Mouse (Mus musculus): ENCODE results near the gene Polr1a. TPM values are rescaled to one million over a fixed set of nuclear protein-coding genes. Genes with fewer than 3 reads are reported as not detected.

Gene Polr1a
- 18.9 and 23.1 TPM in 2 replicates for polyA plus RNA-seq (2015; fragmentation: Nextera tagmentation; extraction: Ambion mirVana)

- no peaks in the 10 kb centered on the region for H3K27me3 ChIP-seq (replicated peaks)
- H3K4me2 ChIP-seq, result peak within 1 kb of the TSS; percentile 63
- H3K36me3 ChIP-seq, result peaks cover 19% of the 10 kb centered on the region
- H3K4me1 ChIP-seq, result peaks cover 29% of the 10 kb centered on the region
- peak within 1 kb of the TSS; percentile 91 for H3K4me3 ChIP-seq (replicated peaks)
- H3K27ac ChIP-seq (replicated peaks), result peak within 1 kb of the TSS; percentile 80
- under 1% methylated on average over 58 of the region's 58 CpGs for WGBS
- peak; percentile 95 for ATAC-seq (ENCODE audit: low FRiP score)
- H3K9ac ChIP-seq (replicated peaks), result peak within 1 kb of the TSS; percentile 60
- no peaks in the 10 kb centered on the region for H3K9me3 ChIP-seq (replicated peaks)
These were observed at the start of gene Polr1a, which contains the start of gene Ptcd3 for GRCm38 (mm10) chr6:71908481-71909381. Gene Polr1a, plus strand, starts transcription at chr6:71909053. Gene Ptcd3, minus strand, starts transcription at chr6:71908750.

GRCm38 (mm10) chr6:71867751-71868150 lies 41.1 kb upstream of the Polr1a start:
- Histone ChIP-seq H3K36me3 (peaks cover 78% of the 10 kb centered on the region), H3K4me1 (no peaks in the 10 kb centered on the region), H3K4me3 (replicated peaks) (no peak overlapping the region), H3K9me3 (replicated peaks) (no peaks in the 10 kb centered on the region), H3K27me3 (replicated peaks) (no peaks in the 10 kb centered on the region), H3K9ac (replicated peaks) (no peak overlapping the region), H3K4me2 (no peak overlapping the region), H3K27ac (replicated peaks) (no peak overlapping the region)
- no peak for ATAC-seq (ENCODE audit: low FRiP score)
- 85% methylated on average over 2 of the region's 2 CpGs for WGBS

GRCm38 (mm10) chr6:71868809-71869208 lies 40.0 kb upstream of the Polr1a start:
- WGBS, result 100% methylated on average over 1 of the region's 1 CpGs
- no peak overlapping the region for H3K4me3 ChIP-seq (replicated peaks)
- no peak for ATAC-seq (ENCODE audit: low FRiP score)
- H3K9me3 ChIP-seq (replicated peaks), result no peaks in the 10 kb centered on the region
- no peaks in the 10 kb centered on the region for H3K4me1 ChIP-seq
- H3K27ac ChIP-seq (replicated peaks), result no peak overlapping the region
- H3K9ac ChIP-seq (replicated peaks), result no peak overlapping the region
- peaks cover 76% of the 10 kb centered on the region for H3K36me3 ChIP-seq
- no peaks in the 10 kb centered on the region for H3K27me3 ChIP-seq (replicated peaks)
- H3K4me2 ChIP-seq, result no peak overlapping the region

GRCm38 (mm10) chr6:71871396-71871795 lies 37.5 kb upstream of the Polr1a start:
- 96% methylated on average over 9 of the region's 9 CpGs for WGBS

GRCm38 (mm10) chr6:71877965-71878760 lies 30.7 kb upstream of the Polr1a start:
- H3K27me3 ChIP-seq (replicated peaks), result no peaks in the 10 kb centered on the region
- H3K36me3 ChIP-seq, result peaks cover 79% of the 10 kb centered on the region
- ATAC-seq (ENCODE audit: low FRiP score), result no peak
- H3K4me2 ChIP-seq, result no peak overlapping the region
- H3K9me3 ChIP-seq (replicated peaks), result no peaks in the 10 kb centered on the region
- no peak overlapping the region for H3K4me3 ChIP-seq (replicated peaks)
- H3K4me1 ChIP-seq, result no peaks in the 10 kb centered on the region
- no peak overlapping the region for H3K9ac ChIP-seq (replicated peaks)
- no peak overlapping the region for H3K27ac ChIP-seq (replicated peaks)
- 91% methylated on average over 3 of the region's 3 CpGs for whole genome bisulfite sequencing

More at GRCm38 (mm10) chr6:71871396-71871795, 37.5 kb upstream of the Polr1a start:
- Histone ChIP-seq H3K4me1 (no peaks in the 10 kb centered on the region), H3K9me3 (replicated peaks) (no peaks in the 10 kb centered on the region), H3K4me3 (replicated peaks) (no peak overlapping the region), H3K27ac (replicated peaks) (no peak overlapping the region), H3K9ac (replicated peaks) (no peak overlapping the region), H3K4me2 (no peak overlapping the region), H3K27me3 (replicated peaks) (no peaks in the 10 kb centered on the region), H3K36me3 (peaks cover 84% of the 10 kb centered on the region)
- ATAC-seq (ENCODE audit: low FRiP score), result no peak

GRCm38 (mm10) chr6:71893263-71893662 lies 15.6 kb upstream of the Polr1a start:
- WGBS, result 95% methylated on average over 4 of the region's 4 CpGs
- no peak overlapping the region for H3K27ac ChIP-seq (replicated peaks)

GRCm38 (mm10) chr6:71907702-71908235 lies 1.1 kb upstream of the Polr1a start:
- Histone ChIP-seq H3K4me1 (peaks cover 29% of the 10 kb centered on the region), H3K4me2 (peak overlapping the region; percentile 63), H3K9me3 (replicated peaks) (no peaks in the 10 kb centered on the region), H3K27me3 (replicated peaks) (no peaks in the 10 kb centered on the region), H3K9ac (replicated peaks) (peak overlapping the region; percentile 60), H3K27ac (replicated peaks) (no peak overlapping the region), H3K4me3 (replicated peaks) (peak overlapping the region; percentile 91), H3K36me3 (peaks cover 24% of the 10 kb centered on the region)
- ATAC-seq (ENCODE audit: low FRiP score), result no peak
- WGBS, result 5% methylated on average over 4 of the region's 4 CpGs

More at GRCm38 (mm10) chr6:71893263-71893662, 15.6 kb upstream of the Polr1a start:
- Histone ChIP-seq H3K4me3 (replicated peaks) (no peak overlapping the region), H3K4me2 (no peak overlapping the region), H3K4me1 (no peaks in the 10 kb centered on the region), H3K36me3 (peaks cover 88% of the 10 kb centered on the region), H3K9me3 (replicated peaks) (no peaks in the 10 kb centered on the region), H3K27me3 (replicated peaks) (no peaks in the 10 kb centered on the region), H3K9ac (replicated peaks) (no peak overlapping the region)
- ATAC-seq (ENCODE audit: low FRiP score), result no peak

- H3K27ac ChIP-seq (replicated peaks), result peak overlapping the region; percentile 80
- no peaks in the 10 kb centered on the region for H3K27me3 ChIP-seq (replicated peaks)
- peak overlapping the region; percentile 63 for H3K4me2 ChIP-seq
- peak; percentile 21 for ATAC-seq (ENCODE audit: low FRiP score)
- 26% methylated on average over 10 of the region's 10 CpGs for WGBS
- H3K4me3 ChIP-seq (replicated peaks), result peak overlapping the region; percentile 91
- H3K9me3 ChIP-seq (replicated peaks), result no peaks in the 10 kb centered on the region
- peaks cover 29% of the 10 kb centered on the region for H3K4me1 ChIP-seq
- peak overlapping the region; percentile 21; the same call in 1 of the 2 replicates for H3K9ac ChIP-seq (replicated peaks)
- H3K36me3 ChIP-seq, result peaks cover 17% of the 10 kb centered on the region
These were observed 531 bp downstream of the Polr1a start for GRCm38 (mm10) chr6:71909384-71909783.

GRCm38 (mm10) chr6:71909840-71910239 lies 987 bp downstream of the Polr1a start:
- peak overlapping the region; percentile 91 for H3K4me3 ChIP-seq (replicated peaks)
- H3K36me3 ChIP-seq, result peaks cover 15% of the 10 kb centered on the region
- H3K9me3 ChIP-seq (replicated peaks), result no peaks in the 10 kb centered on the region
- no peak overlapping the region for H3K27ac ChIP-seq (replicated peaks)
- no peak for ATAC-seq (ENCODE audit: low FRiP score)
- H3K4me1 ChIP-seq, result peaks cover 29% of the 10 kb centered on the region
- no peak overlapping the region for H3K9ac ChIP-seq (replicated peaks)
- no peaks in the 10 kb centered on the region for H3K27me3 ChIP-seq (replicated peaks)
- WGBS, result 84% methylated on average over 6 of the region's 6 CpGs
- H3K4me2 ChIP-seq, result peak overlapping the region; percentile 63

GRCm38 (mm10) chr6:71911686-71912450 lies 3.0 kb downstream of the Polr1a start:
- Histone ChIP-seq H3K4me2 (no peak overlapping the region), H3K4me1 (peaks cover 27% of the 10 kb centered on the region), H3K9ac (replicated peaks) (no peak overlapping the region), H3K27me3 (replicated peaks) (no peaks in the 10 kb centered on the region), H3K9me3 (replicated peaks) (no peaks in the 10 kb centered on the region), H3K36me3 (peaks cover 24% of the 10 kb centered on the region), H3K27ac (replicated peaks) (no peak overlapping the region), H3K4me3 (replicated peaks) (no peak overlapping the region)
- ATAC-seq (ENCODE audit: low FRiP score), result no peak
- 91% methylated on average over 5 of the region's 5 CpGs for WGBS

- Histone ChIP-seq H3K4me2 (no peak overlapping the region), H3K27ac (replicated peaks) (no peak overlapping the region), H3K9me3 (replicated peaks) (no peaks in the 10 kb centered on the region), H3K9ac (replicated peaks) (no peak overlapping the region), H3K4me1 (no peaks in the 10 kb centered on the region), H3K4me3 (replicated peaks) (no peak overlapping the region), H3K36me3 (peaks cover 92% of the 10 kb centered on the region), H3K27me3 (replicated peaks) (no peaks in the 10 kb centered on the region)
- WGBS, result 98% methylated on average over 7 of the region's 7 CpGs
- ATAC-seq (ENCODE audit: low FRiP score), result no peak
These were observed 11.9 kb downstream of the Polr1a start for GRCm38 (mm10) chr6:71920752-71921151.
